Mouse (Mus musculus): ENCODE measurements at regions not wholly inside any gene's neighbourhood (a gene's known extent, or its start where the extent isn't known, plus 50 kb on each side); places are given as distances from the start of the nearest gene placed in this dataset.

DNA sequence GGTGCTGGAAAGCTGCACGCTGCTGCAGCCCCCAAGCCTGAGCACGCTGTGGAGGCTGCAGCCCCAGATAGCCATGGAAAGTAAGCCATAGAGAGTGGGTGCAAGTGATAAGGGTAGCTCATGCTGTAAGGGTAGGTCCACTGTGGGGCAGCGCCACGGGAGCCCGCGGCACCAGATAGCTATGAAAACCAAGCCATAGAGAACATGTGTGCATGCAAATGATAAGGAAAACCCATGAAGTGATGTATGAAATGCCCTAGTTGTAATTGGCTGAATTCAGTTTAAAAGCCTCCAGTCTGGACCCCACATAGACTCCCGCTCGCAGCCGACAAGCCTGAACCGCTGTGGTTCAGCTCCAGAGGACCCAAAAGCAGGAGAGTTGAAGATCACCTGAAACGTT is 58.8 kb upstream of the L3mbtl3 start:
- no peak overlapping the region for H3K9ac ChIP-seq (ENCODE audit: low read depth, low read length, severe bottlenecking)
- H3K27me3 ChIP-seq (ENCODE audit: control insufficient read depth, insufficient read depth, low read length): no peaks in the 10 kb centered on the region
- WGBS: 91% methylated on average over 11 of the region's 11 CpGs
- ATAC-seq (ENCODE audit: low FRiP score, low read depth) (no peak), DNase-seq (ENCODE audit: low spot score) (no peak)
- TF ChIP-seq POLR2A (IDR thresholded peaks at IDR 0.05; ENCODE audit: borderline replicate concordance, extremely low read depth, insufficient read depth, insufficient read length): no peak
- H3K36me3 ChIP-seq (ENCODE audit: control insufficient read depth, insufficient read depth, low read length): no peaks in the 10 kb centered on the region
- H3K27ac ChIP-seq (replicated peaks; ENCODE audit: low read depth, low read length): no peak overlapping the region
- no peak overlapping the region for H3K4me2 ChIP-seq (replicated peaks; ENCODE audit: low read depth, low read length, severe bottlenecking)
- no peak overlapping the region for H3K4me3 ChIP-seq (replicated peaks; ENCODE audit: low read length)
- no peaks in the 10 kb centered on the region for H3K4me1 ChIP-seq (ENCODE audit: control insufficient read depth, insufficient read depth, low read length)
- no peaks in the 10 kb centered on the region for H3K9me3 ChIP-seq (ENCODE audit: control insufficient read depth, low read length)

DNA sequence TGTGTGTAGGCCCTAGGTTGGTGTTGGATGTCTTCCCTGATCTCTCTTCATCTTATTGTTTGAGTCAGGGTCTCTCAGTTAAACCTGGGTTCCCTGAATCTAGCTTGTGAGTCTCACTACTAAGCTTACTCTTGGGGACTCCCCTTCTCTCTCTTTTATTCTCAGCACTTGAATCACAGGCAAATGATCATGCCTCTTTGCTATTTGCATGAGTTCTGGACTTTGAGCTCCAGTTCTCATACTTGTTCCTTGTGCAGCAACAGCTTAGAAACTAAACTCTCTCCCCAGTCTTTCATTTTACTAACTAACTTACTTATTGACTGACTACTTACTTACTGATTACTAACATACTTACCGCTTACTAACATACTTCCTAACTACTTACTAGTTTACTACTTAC is 64.9 kb upstream of the L3mbtl3 start:
- WGBS: 100% methylated on average over 1 of the region's 1 CpGs
- DNase-seq (ENCODE audit: low spot score) (no peak), ATAC-seq (ENCODE audit: low FRiP score, low read depth) (no peak)
- H3K36me3 ChIP-seq (ENCODE audit: control insufficient read depth, insufficient read depth, low read length): no peaks in the 10 kb centered on the region
- no peak for TF ChIP-seq POLR2A (IDR thresholded peaks at IDR 0.05; ENCODE audit: borderline replicate concordance, extremely low read depth, insufficient read depth, insufficient read length)
- H3K4me1 ChIP-seq (ENCODE audit: control insufficient read depth, insufficient read depth, low read length): no peaks in the 10 kb centered on the region
- no peak overlapping the region for H3K4me3 ChIP-seq (replicated peaks; ENCODE audit: low read length)
- H3K9me3 ChIP-seq (ENCODE audit: control insufficient read depth, low read length): no peaks in the 10 kb centered on the region
- H3K27me3 ChIP-seq (ENCODE audit: control insufficient read depth, insufficient read depth, low read length): no peaks in the 10 kb centered on the region
- no peak overlapping the region for H3K4me2 ChIP-seq (replicated peaks; ENCODE audit: low read depth, low read length, severe bottlenecking)
- no peak overlapping the region for H3K27ac ChIP-seq (replicated peaks; ENCODE audit: low read depth, low read length)
- H3K9ac ChIP-seq (ENCODE audit: low read depth, low read length, severe bottlenecking): no peak overlapping the region

DNA sequence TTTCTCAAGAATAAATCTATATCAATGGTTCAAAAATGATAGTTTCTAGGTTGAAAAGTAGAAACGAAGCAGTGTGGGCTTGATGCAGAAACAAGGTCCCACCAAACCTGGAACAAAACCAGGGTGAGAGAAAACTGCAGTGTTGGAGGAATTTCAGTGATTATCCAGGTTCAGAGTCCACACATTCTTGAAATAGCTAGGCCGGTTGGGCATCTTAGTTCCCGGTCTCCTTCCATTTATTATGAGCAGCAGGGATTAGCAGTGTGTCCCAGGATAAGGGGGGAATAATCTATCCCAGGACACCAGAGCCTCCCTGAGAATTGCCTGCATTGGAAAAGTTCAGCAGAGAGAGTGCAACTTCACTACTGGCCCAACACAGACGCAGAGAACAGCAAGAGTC is 108.5 kb upstream of the L3mbtl3 start:
- Histone ChIP-seq H3K9ac (ENCODE audit: low read depth, low read length, severe bottlenecking) (no peak overlapping the region), H3K36me3 (ENCODE audit: control insufficient read depth, insufficient read depth, low read length) (no peaks in the 10 kb centered on the region), H3K27ac (replicated peaks; ENCODE audit: low read depth, low read length) (no peak overlapping the region), H3K9me3 (ENCODE audit: control insufficient read depth, low read length) (no peaks in the 10 kb centered on the region), H3K4me1 (ENCODE audit: control insufficient read depth, insufficient read depth, low read length) (peaks cover 2% of the 10 kb centered on the region; the same call in 1 of the 2 replicates), H3K27me3 (ENCODE audit: control insufficient read depth, insufficient read depth, low read length) (no peaks in the 10 kb centered on the region), H3K4me2 (replicated peaks; ENCODE audit: low read depth, low read length, severe bottlenecking) (no peak overlapping the region), H3K4me3 (replicated peaks; ENCODE audit: low read length) (no peak overlapping the region)
- ATAC-seq (ENCODE audit: low FRiP score, low read depth) (no peak; the same call in 1 of the 2 replicates), DNase-seq (ENCODE audit: low spot score) (no peak)
- 45% methylated on average over 4 of the region's 4 CpGs for WGBS
- TF ChIP-seq POLR2A (IDR thresholded peaks at IDR 0.05; ENCODE audit: borderline replicate concordance, extremely low read depth, insufficient read depth, insufficient read length): no peak

DNA sequence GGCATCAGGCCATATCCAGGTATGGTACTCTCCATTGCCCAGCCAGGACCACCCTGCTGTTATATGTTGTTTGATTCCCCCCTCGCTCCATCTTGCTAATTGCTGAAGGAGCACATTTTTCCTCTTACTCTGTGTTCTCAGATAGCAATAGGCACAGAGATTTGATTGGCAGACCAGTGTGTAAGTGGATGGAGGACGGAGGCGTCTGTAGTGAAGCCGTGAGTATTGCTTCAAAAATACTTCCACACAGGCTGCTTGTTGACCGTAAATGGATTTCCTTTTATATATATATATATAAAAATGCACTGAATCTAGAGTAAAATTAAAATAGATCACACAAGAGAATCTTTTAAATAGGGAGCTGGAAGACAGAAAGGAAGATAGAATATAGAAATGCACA is 115.6 kb upstream of the L3mbtl3 start:
- DNase-seq (ENCODE audit: low spot score) (no peak), ATAC-seq (ENCODE audit: low FRiP score, low read depth) (no peak)
- Histone ChIP-seq H3K27me3 (ENCODE audit: control insufficient read depth, insufficient read depth, low read length) (no peaks in the 10 kb centered on the region), H3K27ac (replicated peaks; ENCODE audit: low read depth, low read length) (no peak overlapping the region), H3K36me3 (ENCODE audit: control insufficient read depth, insufficient read depth, low read length) (no peaks in the 10 kb centered on the region), H3K9me3 (ENCODE audit: control insufficient read depth, low read length) (no peaks in the 10 kb centered on the region), H3K4me2 (replicated peaks; ENCODE audit: low read depth, low read length, severe bottlenecking) (no peak overlapping the region), H3K9ac (ENCODE audit: low read depth, low read length, severe bottlenecking) (no peak overlapping the region), H3K4me3 (replicated peaks; ENCODE audit: low read length) (no peak overlapping the region), H3K4me1 (ENCODE audit: control insufficient read depth, insufficient read depth, low read length) (no peaks in the 10 kb centered on the region)
- 85% methylated on average over 5 of the region's 5 CpGs for WGBS
- TF ChIP-seq POLR2A (IDR thresholded peaks at IDR 0.05; ENCODE audit: borderline replicate concordance, extremely low read depth, insufficient read depth, insufficient read length): no peak

DNA sequence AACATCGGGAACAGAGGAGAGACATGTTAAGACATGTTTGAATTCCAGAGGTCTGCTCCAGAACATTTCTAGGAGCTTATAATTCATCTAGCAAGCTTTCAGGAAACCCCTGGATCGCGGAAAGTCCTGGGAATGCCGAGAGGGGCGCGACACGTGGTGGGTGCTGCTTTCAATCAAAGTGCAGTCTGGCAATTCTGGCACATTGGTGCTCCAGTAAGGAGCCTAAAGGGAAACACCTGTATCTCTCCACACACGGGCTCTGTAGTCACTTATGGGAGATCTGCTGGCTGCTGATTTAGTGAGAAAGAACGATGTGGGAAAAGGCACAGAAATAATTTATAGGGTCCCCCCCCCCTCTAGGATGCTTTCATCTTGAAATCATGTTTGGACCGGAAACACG is 116.4 kb upstream of the L3mbtl3 start:
- Histone ChIP-seq H3K36me3 (ENCODE audit: control insufficient read depth, insufficient read depth, low read length) (no peaks in the 10 kb centered on the region), H3K27ac (replicated peaks; ENCODE audit: low read depth, low read length) (no peak overlapping the region), H3K27me3 (ENCODE audit: control insufficient read depth, insufficient read depth, low read length) (no peaks in the 10 kb centered on the region), H3K9ac (ENCODE audit: low read depth, low read length, severe bottlenecking) (no peak overlapping the region), H3K4me3 (replicated peaks; ENCODE audit: low read length) (no peak overlapping the region), H3K9me3 (ENCODE audit: control insufficient read depth, low read length) (no peaks in the 10 kb centered on the region), H3K4me2 (replicated peaks; ENCODE audit: low read depth, low read length, severe bottlenecking) (0 out of 2 replicates have a peak overlapping the region, but pooled peaks have one; percentile 2), H3K4me1 (ENCODE audit: control insufficient read depth, insufficient read depth, low read length) (no peaks in the 10 kb centered on the region)
- 17% methylated on average over 11 of the region's 11 CpGs for WGBS
- no peak for TF ChIP-seq POLR2A (IDR thresholded peaks at IDR 0.05; ENCODE audit: borderline replicate concordance, extremely low read depth, insufficient read depth, insufficient read length)
- ATAC-seq (ENCODE audit: low FRiP score, low read depth) (no peak), DNase-seq (ENCODE audit: low spot score) (peak; percentile 8)
